Mouse (Mus musculus): ENCODE data around the gene Cpn2.
A peak's percentile ranks its signal among the peaks of the same experiment; 100 is the strongest.

Cpn2 gene

GRCm38 (mm10) chr16:30235577-30235976 lies 31.7 kb downstream of the Cpn2 start:
- peak in 1 of 2 experiments; percentile 10 for DNase-seq

GRCm38 (mm10) chr16:30234636-30235546 lies 32.4 kb downstream of the Cpn2 start:
- DNase-seq = peak in 1 of 2 experiments; percentile 16

- no peak for DNase-seq
Observed at GRCm38 (mm10) chr16:30234077-30234476, 33.2 kb downstream of the Cpn2 start.

GRCm38 (mm10) chr16:30231882-30232604 lies 35.3 kb downstream of the Cpn2 start:
- DNase-seq = no peak

- no peak for DNase-seq
Observed at GRCm38 (mm10) chr16:30227352-30227751, 39.9 kb downstream of the Cpn2 start.

- no peak for DNase-seq
Observed at GRCm38 (mm10) chr16:30221161-30221782, 46.0 kb downstream of the Cpn2 start.

GRCm38 (mm10) chr16:30215811-30216210 lies 51.5 kb downstream of the Cpn2 start:
- no peak for DNase-seq

- no peak for DNase-seq
Observed at GRCm38 (mm10) chr16:30213644-30214043, 53.7 kb downstream of the Cpn2 start.

GRCm38 (mm10) chr16:30212035-30212434 lies 55.3 kb downstream of the Cpn2 start:
- no peak for DNase-seq

GRCm38 (mm10) chr16:30209264-30209663 lies 58.0 kb downstream of the Cpn2 start:
- DNase-seq = no peak

GRCm38 (mm10) chr16:30207991-30208390 lies 59.3 kb downstream of the Cpn2 start:
- no peak for DNase-seq

- DNase-seq = no peak
Observed at GRCm38 (mm10) chr16:30207111-30207828, 60.0 kb downstream of the Cpn2 start.

Measured in cerebellum, adult 18-20 months (tissue).